Mouse (Mus musculus) macrophage (primary cell): ENCODE measurements around the gene Crtac1. TPM values are rescaled to one million over a fixed set of nuclear protein-coding genes. Genes with fewer than 3 reads are reported as not detected.

ENCODE experiments used
- H3K27ac ChIP-seq: fragments of 350-480 bp; formaldehyde crosslinking; 2 replicates; pipeline ENCODE4 v1.9.0; 2021
- H3K36me3 ChIP-seq: fragments of 350-480 bp; formaldehyde crosslinking; 2 replicates; pipeline ENCODE4 v1.9.0; 2021; ENCODE audit errors: inconsistent target
- H3K4me3 ChIP-seq: fragments of 350-480 bp; formaldehyde crosslinking; 2 replicates; pipeline ENCODE4 v1.9.0; 2021; ENCODE audit errors: inconsistent target
- H3K79me2 ChIP-seq: fragments of 350-480 bp; formaldehyde crosslinking; 2 replicates; pipeline ENCODE4 v1.9.0; 2021; ENCODE audit errors: inconsistent target
- WGBS: methylation state at CpG from one replicate; pipeline ENCODE4 v1.1.7; 2026; ENCODE audit warnings: inconsistent platforms; ENCODE audit not compliant: missing documents; 5-methylcytosine and 5-hydroxymethylcytosine counted together
- polyA plus RNA-seq: library from polyadenylated mRNA; stranded (reverse); fragments of 250-400 nt; gene quantifications from 3 replicates; pipeline ENCODE4 v1.2.4, GENCODE M21; 2018; ENCODE audit warnings: inconsistent platforms

Crtac1 gene
- polyA plus RNA-seq, 1 experiment from 2014 or later: not detected

GRCm38 (mm10) chr19:42394848-42395534, 36.6 kb downstream of the Crtac1 start:
- 55% methylated on average over 2 of the region's 2 CpGs for WGBS

GRCm38 (mm10) chr19:42393920-42394319, 37.7 kb downstream of the Crtac1 start:
- Histone ChIP-seq H3K27ac (no peak overlapping the region), H3K36me3 (no peaks in the 10 kb centered on the region), H3K4me3 (no peak overlapping the region), H3K79me2 (no peaks in the 10 kb centered on the region)
- 90% methylated on average over 4 of the region's 4 CpGs for WGBS

More at GRCm38 (mm10) chr19:42394848-42395534, 36.6 kb downstream of the Crtac1 start:
- no peaks in the 10 kb centered on the region for H3K36me3 ChIP-seq
- H3K4me3 ChIP-seq: no peak overlapping the region
- H3K27ac ChIP-seq: no peak overlapping the region
- H3K79me2 ChIP-seq: no peaks in the 10 kb centered on the region

GRCm38 (mm10) chr19:42392094-42392493, 39.5 kb downstream of the Crtac1 start:
- H3K79me2 ChIP-seq: no peaks in the 10 kb centered on the region
- H3K4me3 ChIP-seq: no peak overlapping the region
- no peak overlapping the region for H3K27ac ChIP-seq
- no peaks in the 10 kb centered on the region for H3K36me3 ChIP-seq
- WGBS: 86% methylated on average over 8 of the region's 8 CpGs

- Histone ChIP-seq H3K36me3 (no peaks in the 10 kb centered on the region), H3K4me3 (no peak overlapping the region), H3K79me2 (no peaks in the 10 kb centered on the region), H3K27ac (no peak overlapping the region)
- 95% methylated on average over 14 of the region's 14 CpGs for WGBS
Measured at GRCm38 (mm10) chr19:42389574-42389973, 42.0 kb downstream of the Crtac1 start.

- no peak overlapping the region for H3K27ac ChIP-seq
- WGBS: 28% methylated on average over 15 of the region's 15 CpGs
- H3K79me2 ChIP-seq: no peaks in the 10 kb centered on the region
- H3K4me3 ChIP-seq: no peak overlapping the region
- no peaks in the 10 kb centered on the region for H3K36me3 ChIP-seq
Measured at GRCm38 (mm10) chr19:42384981-42385598, 46.5 kb downstream of the Crtac1 start.

- Histone ChIP-seq H3K36me3 (no peaks in the 10 kb centered on the region), H3K79me2 (no peaks in the 10 kb centered on the region), H3K27ac (no peak overlapping the region), H3K4me3 (no peak overlapping the region)
- 7% methylated on average over 13 of the region's 13 CpGs for WGBS
Measured at GRCm38 (mm10) chr19:42380981-42381373, 50.6 kb downstream of the Crtac1 start.

- H3K4me3 ChIP-seq: no peak overlapping the region
- no peaks in the 10 kb centered on the region for H3K36me3 ChIP-seq
- H3K27ac ChIP-seq: no peak overlapping the region
- no peaks in the 10 kb centered on the region for H3K79me2 ChIP-seq
- WGBS: 7% methylated on average over 26 of the region's 26 CpGs
Measured at GRCm38 (mm10) chr19:42380321-42380980, 51.1 kb downstream of the Crtac1 start.

- Histone ChIP-seq H3K36me3 (no peaks in the 10 kb centered on the region), H3K27ac (no peak overlapping the region), H3K79me2 (no peaks in the 10 kb centered on the region), H3K4me3 (no peak overlapping the region)
- 54% methylated on average over 8 of the region's 8 CpGs for whole genome bisulfite sequencing
Measured at GRCm38 (mm10) chr19:42379798-42380197, 51.8 kb downstream of the Crtac1 start.

- Histone ChIP-seq H3K27ac (no peak overlapping the region), H3K4me3 (no peak overlapping the region), H3K36me3 (no peaks in the 10 kb centered on the region), H3K79me2 (no peaks in the 10 kb centered on the region)
- WGBS: 71% methylated on average over 3 of the region's 3 CpGs
Measured at GRCm38 (mm10) chr19:42377206-42377605, 54.4 kb downstream of the Crtac1 start.

- WGBS: 88% methylated on average over 4 of the region's 4 CpGs
- no peaks in the 10 kb centered on the region for H3K36me3 ChIP-seq
- no peaks in the 10 kb centered on the region for H3K79me2 ChIP-seq
- H3K27ac ChIP-seq: no peak overlapping the region
- H3K4me3 ChIP-seq: no peak overlapping the region
Measured at GRCm38 (mm10) chr19:42363551-42363950, 68.0 kb downstream of the Crtac1 start.

- no peak overlapping the region for H3K4me3 ChIP-seq
- no peak overlapping the region for H3K27ac ChIP-seq
- WGBS: 71% methylated on average over 7 of the region's 7 CpGs
- H3K36me3 ChIP-seq: no peaks in the 10 kb centered on the region
- H3K79me2 ChIP-seq: no peaks in the 10 kb centered on the region
Measured at GRCm38 (mm10) chr19:42358406-42358805, 73.2 kb downstream of the Crtac1 start.

- Histone ChIP-seq H3K27ac (no peak overlapping the region), H3K79me2 (no peaks in the 10 kb centered on the region), H3K36me3 (no peaks in the 10 kb centered on the region), H3K4me3 (no peak overlapping the region)
- whole genome bisulfite sequencing: 78% methylated on average over 5 of the region's 5 CpGs
Measured at GRCm38 (mm10) chr19:42356854-42357253, 74.7 kb downstream of the Crtac1 start.

GRCm38 (mm10) chr19:42355476-42355875, 76.1 kb downstream of the Crtac1 start:
- no peak overlapping the region for H3K4me3 ChIP-seq
- H3K79me2 ChIP-seq: no peaks in the 10 kb centered on the region
- H3K36me3 ChIP-seq: no peaks in the 10 kb centered on the region
- H3K27ac ChIP-seq: no peak overlapping the region
- 92% methylated on average over 16 of the region's 16 CpGs for WGBS

- 55% methylated on average over 6 of the region's 6 CpGs for WGBS
- H3K79me2 ChIP-seq: no peaks in the 10 kb centered on the region
- no peak overlapping the region for H3K27ac ChIP-seq
- no peak overlapping the region for H3K4me3 ChIP-seq
- H3K36me3 ChIP-seq: no peaks in the 10 kb centered on the region
Measured at GRCm38 (mm10) chr19:42341183-42341582, 90.4 kb downstream of the Crtac1 start.

GRCm38 (mm10) chr19:42332081-42332736, 99.4 kb downstream of the Crtac1 start:
- Histone ChIP-seq H3K27ac (no peak overlapping the region), H3K36me3 (no peaks in the 10 kb centered on the region), H3K4me3 (no peak overlapping the region), H3K79me2 (no peaks in the 10 kb centered on the region)
- 55% methylated on average over 9 of the region's 9 CpGs for WGBS
